In the genomic region with DNA sequence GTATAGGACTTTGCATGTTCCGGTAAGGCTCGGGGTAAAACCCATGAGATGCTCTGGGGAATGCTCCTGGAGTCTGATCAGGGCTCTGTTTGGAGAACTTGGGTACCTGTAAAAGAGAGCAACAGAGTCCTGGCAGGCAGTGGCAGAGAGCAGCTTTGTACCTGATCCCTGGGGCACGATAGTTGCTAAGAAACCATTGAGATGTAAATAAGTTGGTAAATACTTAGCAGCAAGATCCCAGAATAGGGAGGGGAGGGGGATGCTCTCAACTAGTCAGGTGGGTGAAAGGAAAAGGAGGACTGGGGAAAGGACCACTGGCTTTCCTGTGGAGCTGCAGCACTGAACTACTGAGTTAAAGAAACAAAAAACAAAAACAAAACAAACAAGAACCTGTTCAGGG, we compare ENCODE assay signal across 22 mouse cellular contexts. TPM values are rescaled to one million over a fixed set of nuclear protein-coding genes. Genes with fewer than 3 reads are reported as not detected.
DNase-seq lines count a peak whose midpoint lies in the region; ATAC-seq and TF ChIP-seq lines count a peak whose summit lies in the region.
"Had no signal": no experiment of that assay in that cellular context is flagged by ENCODE, and none has a peak within 500 bp of the region (broad histone marks: within the 10 kb centered on the region; RNA-seq: fewer than 3 reads in every experiment).

No protein-coding gene starts in this region.

- no peaks in the 10 kb centered on the region for H3K9me3 ChIP-seq in forebrain, embryonic 11.5 days (ENCODE audit: control insufficient read depth, low read length)
- H3K9me3 ChIP-seq in forebrain, postnatal 0 days (ENCODE audit: low read length), result no peaks in the 10 kb centered on the region
- H3K9me3 ChIP-seq in kidney, embryonic 16.5 days (ENCODE audit: low read length), result no peaks in the 10 kb centered on the region
- H3K9me3 ChIP-seq: embryonic facial prominence, embryonic 12.5 days; forebrain, embryonic 12.5 days; heart, embryonic 15.5 days; hindbrain, embryonic 10.5 days; hindbrain, embryonic 15.5 days had no signal

- no peak for ATAC-seq in forebrain, embryonic 11.5 days (replicated peaks; ENCODE audit: low FRiP score)
- no peak for ATAC-seq in forebrain, postnatal 0 days
- ATAC-seq in kidney, embryonic 16.5 days (ENCODE audit: low FRiP score, low TSS enrichment), result no peak
- ATAC-seq: forebrain, embryonic 16.5 days; intestine, embryonic 16.5 days had no signal

- H3K9ac ChIP-seq in forebrain, embryonic 11.5 days (ENCODE audit: low read length), result no peak overlapping the region
- no peak overlapping the region for H3K9ac ChIP-seq in forebrain, postnatal 0 days
- H3K9ac ChIP-seq in kidney, embryonic 16.5 days (replicated peaks; ENCODE audit: low read length), result no peak overlapping the region
- H3K9ac ChIP-seq: embryonic facial prominence, embryonic 12.5 days; forebrain, embryonic 12.5 days; heart, embryonic 15.5 days; hindbrain, embryonic 15.5 days had no signal

- no peak overlapping the region for H3K4me3 ChIP-seq in forebrain, embryonic 11.5 days (ENCODE audit: low read depth, low read length)
- H3K4me3 ChIP-seq in forebrain, postnatal 0 days (ENCODE audit: low read depth, low read length), result no peak overlapping the region
- H3K4me3 ChIP-seq in kidney, embryonic 16.5 days (ENCODE audit: low read length), result no peak overlapping the region
- H3K4me3 ChIP-seq: embryonic facial prominence, embryonic 12.5 days; forebrain, embryonic 12.5 days; gastrocnemius, adult 2 months; heart, embryonic 15.5 days; hindbrain, embryonic 10.5 days; hindbrain, embryonic 15.5 days had no signal

- no peaks in the 10 kb centered on the region for H3K36me3 ChIP-seq in forebrain, embryonic 11.5 days (ENCODE audit: control insufficient read depth, insufficient read depth, low read length)
- H3K36me3 ChIP-seq in forebrain, postnatal 0 days (ENCODE audit: insufficient read depth), result no peaks in the 10 kb centered on the region
- H3K36me3 ChIP-seq in kidney, embryonic 16.5 days (ENCODE audit: insufficient read depth, low read length), result no peaks in the 10 kb centered on the region
- H3K36me3 ChIP-seq: embryonic facial prominence, embryonic 12.5 days; forebrain, embryonic 12.5 days; heart, embryonic 15.5 days; hindbrain, embryonic 15.5 days had no signal

- H3K4me1 ChIP-seq in forebrain, embryonic 11.5 days (replicated peaks; ENCODE audit: control insufficient read depth, insufficient read depth, low read length), result peaks cover 7% of the 10 kb centered on the region; the same call in 1 of the 2 replicates
- 0 out of 2 replicates have a peak, but pooled peaks cover 3% of the 10 kb centered on the region for H3K4me1 ChIP-seq in forebrain, postnatal 0 days (ENCODE audit: insufficient read depth)
- H3K4me1 ChIP-seq in kidney, embryonic 16.5 days (ENCODE audit: insufficient read depth, low read length), result no peaks in the 10 kb centered on the region
- H3K4me1 ChIP-seq: embryonic facial prominence, embryonic 12.5 days; heart, embryonic 15.5 days had no signal

- no peak for TF ChIP-seq CTCF in forebrain, postnatal 0 days (IDR thresholded peaks at IDR 0.05; ENCODE audit: low read depth)

- 43% methylated on average over 3 of the region's 3 CpGs for WGBS in forebrain, embryonic 11.5 days
- 36% methylated on average over 3 of the region's 3 CpGs for WGBS in forebrain, postnatal 0 days
- WGBS in kidney, embryonic 16.5 days, result 62% methylated on average over 3 of the region's 3 CpGs

- no peaks in the 10 kb centered on the region for H3K27me3 ChIP-seq in forebrain, embryonic 11.5 days (ENCODE audit: control insufficient read depth, insufficient read depth, low read length)
- no peaks in the 10 kb centered on the region for H3K27me3 ChIP-seq in forebrain, postnatal 0 days (ENCODE audit: insufficient read depth, low read length)
- H3K27me3 ChIP-seq in kidney, embryonic 16.5 days (ENCODE audit: insufficient read depth, low read length), result peaks cover 3% of the 10 kb centered on the region; the same call in 1 of the 2 replicates
- H3K27me3 ChIP-seq: hindbrain, embryonic 15.5 days had no signal

- H3K4me2 ChIP-seq in forebrain, embryonic 11.5 days (ENCODE audit: low read depth, low read length, severe bottlenecking), result no peak overlapping the region
- no peak overlapping the region for H3K4me2 ChIP-seq in forebrain, postnatal 0 days (ENCODE audit: low read depth)
- no peak overlapping the region for H3K4me2 ChIP-seq in kidney, embryonic 16.5 days (replicated peaks; ENCODE audit: low read depth, low read length)
- H3K4me2 ChIP-seq: embryonic facial prominence, embryonic 12.5 days; forebrain, embryonic 12.5 days; heart, embryonic 11.5 days; heart, embryonic 15.5 days; hindbrain, embryonic 15.5 days had no signal

- DNase-seq in forebrain, embryonic 11.5 days (ENCODE audit: low spot score), result peak; percentile 19
- DNase-seq in forebrain, postnatal 0 days, result no peak
- peak; percentile 8 for DNase-seq in urinary bladder, adult 2 months (ENCODE audit: low spot score)
- no peak for DNase-seq in urinary bladder, postnatal 36 days (ENCODE audit: low spot score in 2 of 2)
- DNase-seq in ZHBTc4 (ENCODE audit: low read depth, low spot score), result peak; percentile 28
- DNase-seq: adrenal gland, adult 2 months; adrenal gland, postnatal 25 days; cerebellum, adult 8-10 months; gastrocnemius, adult 2 months; gastrocnemius, postnatal 25 days; kidney, adult 2 months had no signal

- no peak overlapping the region for H3K27ac ChIP-seq in forebrain, embryonic 11.5 days (ENCODE audit: low read depth, low read length)
- H3K27ac ChIP-seq in forebrain, postnatal 0 days (ENCODE audit: low read depth, low read length), result no peak overlapping the region
- H3K27ac ChIP-seq in kidney, embryonic 16.5 days (ENCODE audit: low read length), result no peak overlapping the region
- H3K27ac ChIP-seq: embryonic facial prominence, embryonic 12.5 days; forebrain, embryonic 12.5 days; gastrocnemius, adult 2 months; heart, embryonic 15.5 days; hindbrain, embryonic 10.5 days; hindbrain, embryonic 15.5 days had no signal

RNA-seq across cellular contexts. Expression of a gene that starts 12.5 kb away (rescaled TPM):
- polyA plus RNA-seq in forebrain, embryonic 11.5 days (2014; fragmentation: Nextera tagmentation; extraction: Ambion mirVana), result 19.8 and 19.9 TPM in 2 replicates
- 37.7 and 48.6 TPM in 2 replicates for total RNA-seq in forebrain, postnatal 0 days (2014; rRNA removed)
- 26.8 and 34.9 TPM in 2 replicates for polyA plus RNA-seq in forebrain, postnatal 0 days (2015; fragmentation: Nextera tagmentation; extraction: Ambion mirVana)
- polyA plus RNA-seq in urinary bladder, adult 2 months (2012; rRNA removed), result 0.84 and 0.91 TPM in 2 replicates
- polyA plus RNA-seq in kidney, embryonic 16.5 days (2015; fragmentation: Nextera tagmentation; extraction: Ambion mirVana), result 4.1 and 4.4 TPM in 2 replicates
- total RNA-seq: granulocyte monocyte progenitor cell, adult 5-6 weeks; MEL had no signal

Comparison
In these comparisons a context has a peak if more than half of its experiments do, and no peak if none do; other contexts are left out.
1. DNase-seq: peak in forebrain, embryonic 11.5 days (single experiment), urinary bladder, adult 2 months (single experiment) and ZHBTc4 (single experiment); none in forebrain, postnatal 0 days (single experiment) and urinary bladder, postnatal 36 days (0 of 2).